Mouse (Mus musculus): ENCODE results near the gene Cfap69. TPM values are rescaled to one million over a fixed set of nuclear protein-coding genes. Genes with fewer than 3 reads are reported as not detected.

The Cfap69 gene
- total RNA-seq (2021) = 10 to 100 TPM in 1 of 2 experiments, 1 to 10 TPM in 1; 7.5 to 10.9 TPM
- long read RNA-seq, experiment 1, full-length matches to known transcripts = 1 of 2 reads
- long read RNA-seq, experiment 1, partial matches to known transcripts = 0 of 2 reads
- long read RNA-seq, experiment 1, other reads (novel, unspliced or antisense) = 1 of 2 reads
- long read RNA-seq, experiment 2, partial matches to known transcripts = 0 of 1 reads
- long read RNA-seq, experiment 2, other reads (novel, unspliced or antisense) = 1 of 1 reads

DNA sequence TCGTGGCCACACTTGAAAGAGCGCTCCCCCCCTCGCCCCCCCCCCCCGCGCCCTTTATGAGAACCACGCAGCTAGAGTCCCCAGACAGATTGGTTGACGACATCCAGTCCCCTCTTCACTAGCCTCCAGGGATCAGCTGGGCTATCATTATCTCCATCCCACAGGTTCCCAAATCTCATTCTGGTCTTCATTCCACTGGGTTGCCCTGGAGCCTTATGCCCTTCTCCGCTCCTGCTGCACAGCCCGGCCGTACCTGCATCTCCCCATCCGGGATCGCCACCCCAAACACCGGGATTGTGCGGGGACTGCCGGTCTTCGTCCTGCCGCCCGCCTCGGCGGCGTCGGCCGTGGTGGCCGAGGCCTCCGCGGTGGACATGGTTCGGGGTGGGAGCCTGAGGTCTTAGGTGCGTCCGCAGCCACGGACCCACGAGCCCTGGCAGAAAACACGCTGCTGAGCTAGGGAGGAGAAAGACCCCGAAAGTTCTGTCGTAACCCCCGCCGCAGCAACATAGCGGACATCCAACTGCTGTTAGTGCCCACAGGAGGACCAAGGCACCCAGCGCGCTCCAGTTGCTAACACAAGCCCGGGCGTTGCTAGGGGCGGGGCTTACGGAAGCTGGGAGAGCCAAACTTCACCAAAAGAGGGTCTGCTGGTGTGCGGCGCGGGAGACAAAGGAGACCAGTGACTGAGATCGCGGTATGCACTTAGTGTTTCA is at the start of gene Cfap69:
Gene Cfap69, minus strand, starts transcription at position 585 of the 716 bp plus-strand sequence.
- DNase-seq = peak; percentile 86 to 89

DNA sequence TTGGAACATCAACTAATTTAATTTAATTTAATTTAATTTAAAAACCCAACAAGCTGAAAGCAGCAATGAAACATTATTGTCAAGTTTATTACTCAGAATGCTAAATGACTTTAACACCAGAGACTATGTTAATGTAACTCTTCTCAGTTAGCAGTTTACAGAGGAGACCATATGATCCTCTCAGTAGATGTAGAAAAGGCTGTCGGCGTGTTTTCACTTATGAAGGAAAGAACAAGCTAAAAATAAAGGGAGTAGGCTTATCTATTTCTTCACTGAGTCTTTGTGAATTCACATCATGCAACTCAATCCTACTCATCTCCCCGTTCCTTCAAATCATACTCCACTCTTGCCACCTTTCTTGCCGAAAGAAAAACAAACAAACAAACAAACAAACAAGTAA is 47.0 kb upstream of the Cfap69 start:
- DNase-seq = no peak

DNA sequence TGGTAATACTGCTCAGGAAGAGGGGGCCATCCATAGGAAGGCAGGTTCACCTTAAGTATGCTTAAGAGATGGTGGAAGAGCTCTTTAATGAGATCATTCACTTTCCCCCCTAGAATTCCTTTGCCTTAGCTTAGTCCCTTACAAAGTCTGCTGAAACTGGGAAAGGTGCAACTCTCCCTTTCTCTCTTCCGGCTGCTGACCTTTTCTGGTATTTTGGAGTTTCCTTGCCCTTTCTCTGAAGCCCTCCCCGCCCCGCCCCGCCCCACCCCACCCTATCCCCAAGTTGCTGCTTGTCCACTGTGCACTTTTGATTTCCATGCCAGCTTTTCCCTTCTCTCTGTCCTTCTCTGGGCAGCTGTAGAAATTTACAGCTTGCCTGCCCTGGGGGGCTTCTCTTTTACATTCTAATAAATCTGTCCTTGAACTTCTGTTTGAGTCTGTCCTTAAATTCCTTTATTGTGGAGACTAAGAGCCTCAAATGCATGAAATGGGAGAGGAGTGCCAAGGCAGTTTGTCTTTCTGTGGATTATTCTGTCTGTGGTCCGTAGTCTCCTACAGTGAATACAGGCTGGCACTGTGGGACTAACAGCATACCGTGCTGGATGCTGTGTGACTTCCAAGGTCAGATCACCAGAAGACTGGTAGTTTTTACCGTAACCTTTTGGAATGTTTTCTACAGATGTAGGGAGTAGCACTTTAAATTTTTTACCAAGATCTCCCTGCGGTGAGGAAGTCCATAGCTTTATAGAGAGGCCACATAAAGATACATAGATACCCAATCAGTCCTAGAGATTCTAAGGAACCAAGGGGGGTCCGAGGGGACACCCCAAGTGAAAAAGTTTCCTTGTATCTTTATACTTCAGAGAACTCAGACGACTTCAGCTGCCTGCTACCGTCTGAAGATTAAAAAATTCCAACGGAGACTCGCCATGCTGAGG is 43.6 kb upstream of the Cfap69 start:
- DNase-seq = peak in 1 of 2 experiments; percentile 20

DNA sequence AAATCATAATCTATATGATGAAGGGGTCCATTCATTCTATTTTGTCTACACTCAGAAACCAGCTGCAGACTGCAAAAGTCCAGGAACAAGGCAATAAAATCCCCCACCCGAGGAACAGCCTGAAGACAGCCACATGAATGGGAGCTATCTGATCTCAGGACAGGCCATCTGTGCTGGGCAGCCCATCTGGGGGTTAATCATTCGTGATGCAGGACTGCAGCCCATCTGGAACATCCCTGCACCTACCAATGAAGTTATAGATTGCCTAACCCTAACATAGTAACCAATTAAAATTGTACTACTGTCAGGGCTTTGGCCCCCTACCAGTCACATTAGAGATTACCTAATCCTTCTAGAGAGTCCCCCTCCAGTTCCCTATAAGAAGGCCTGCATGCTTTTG is 41.0 kb upstream of the Cfap69 start:
- DNase-seq = no peak

DNA sequence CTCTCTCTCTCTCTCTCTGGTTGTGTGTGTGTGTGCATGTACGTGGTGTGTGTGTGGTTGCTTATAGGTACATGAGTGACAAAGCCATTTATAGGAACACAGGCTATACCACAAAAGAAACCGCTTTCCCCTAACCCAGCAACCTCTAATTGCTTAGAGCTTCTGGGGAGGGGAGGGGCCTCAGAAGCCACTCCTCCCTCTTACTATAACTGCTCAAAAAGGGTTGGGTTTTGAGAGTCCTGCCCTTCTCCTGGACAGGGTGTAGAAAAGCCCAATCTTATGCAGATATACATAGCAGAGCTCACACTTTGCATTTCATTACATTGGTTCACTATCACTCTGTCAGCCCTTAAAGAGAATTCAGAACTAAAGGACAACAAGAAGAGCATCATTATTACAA is 36.3 kb upstream of the Cfap69 start:
- no peak for DNase-seq

DNA sequence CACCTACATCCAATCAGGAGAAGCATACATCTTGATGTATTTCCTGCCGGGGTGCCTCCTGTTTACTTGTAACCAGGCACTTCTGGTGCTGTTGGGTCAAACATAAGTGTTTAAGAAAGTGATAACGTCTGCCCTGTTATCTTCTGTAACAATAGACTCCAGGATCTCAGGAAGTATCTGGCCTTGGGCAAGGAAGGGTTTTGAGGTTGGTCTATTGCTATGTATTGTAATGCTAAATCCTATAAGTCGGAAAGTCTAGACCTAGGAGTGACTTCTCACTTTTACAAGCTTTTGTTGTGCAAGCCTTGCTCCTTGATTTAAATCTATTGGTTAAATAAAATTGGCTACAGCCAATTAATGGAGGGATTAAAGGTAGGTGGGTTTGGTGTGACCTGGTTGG is 34.8 kb upstream of the Cfap69 start:
- DNase-seq = no peak

DNA sequence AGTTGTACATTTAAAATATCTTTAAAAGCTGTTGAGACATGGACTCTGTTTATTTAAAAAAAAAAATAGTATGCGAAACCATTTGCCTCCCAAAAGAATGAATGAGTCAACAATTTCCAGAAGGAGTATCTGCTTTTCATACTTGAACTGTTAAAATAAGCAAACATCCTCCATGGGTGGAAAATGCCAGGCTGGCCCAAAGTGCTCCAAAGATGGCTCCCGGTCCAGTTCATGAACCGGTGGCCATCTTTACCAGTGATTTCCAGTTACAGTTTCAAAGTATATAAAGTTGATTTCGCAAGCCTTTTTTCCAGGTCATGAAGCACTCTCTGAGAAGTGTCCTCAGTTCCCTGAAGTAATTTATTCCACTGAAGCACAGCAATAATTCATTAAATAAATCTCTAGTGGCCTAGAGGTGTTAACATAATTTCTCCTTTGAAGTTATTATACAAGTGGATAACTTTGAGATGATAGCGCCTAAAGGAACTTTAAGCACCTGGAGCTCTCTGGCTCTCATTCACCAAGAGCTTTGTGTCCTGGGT is 31.4 kb upstream of the Cfap69 start:
- no peak for DNase-seq

DNA sequence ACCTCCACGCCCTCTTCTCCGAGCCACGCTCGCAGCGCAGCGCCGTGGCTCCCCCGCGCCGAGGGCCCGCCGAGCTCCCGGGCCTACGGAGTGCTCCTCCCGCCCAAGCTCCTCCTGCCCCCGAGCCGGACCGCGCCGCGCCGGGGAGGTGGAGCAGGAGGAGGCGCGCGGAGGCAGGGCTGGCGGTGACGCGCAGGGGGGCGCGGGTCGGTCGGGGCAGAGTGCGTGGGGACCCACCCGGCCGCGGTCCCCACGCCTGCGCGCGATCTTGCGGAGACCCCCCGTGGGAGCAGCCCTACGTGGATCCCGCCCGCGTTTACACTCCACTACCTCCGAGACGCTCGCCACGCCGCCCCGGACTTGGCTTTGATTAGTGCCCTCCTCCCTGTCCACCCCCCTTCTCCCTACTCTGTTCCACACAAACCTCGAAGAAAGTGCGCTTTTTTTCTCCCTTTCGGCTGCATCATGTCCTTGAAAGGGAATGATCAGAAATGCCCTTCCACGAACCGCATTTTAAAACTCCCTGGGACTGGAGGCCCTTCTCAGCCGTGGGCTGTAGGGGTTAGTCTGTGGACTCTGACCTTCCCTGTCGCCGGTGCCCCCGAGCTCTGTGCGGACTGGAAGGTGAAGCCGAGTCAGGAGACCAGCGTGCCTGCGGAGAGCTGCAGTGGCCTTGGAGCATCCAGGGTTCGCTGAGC is 30.1 kb upstream of the Cfap69 start, which contains the start of gene Steap2:
Gene Steap2, minus strand, starts transcription at position 623 of the 698 bp plus-strand sequence.
- peak; percentile 76 to 85 for DNase-seq

DNA sequence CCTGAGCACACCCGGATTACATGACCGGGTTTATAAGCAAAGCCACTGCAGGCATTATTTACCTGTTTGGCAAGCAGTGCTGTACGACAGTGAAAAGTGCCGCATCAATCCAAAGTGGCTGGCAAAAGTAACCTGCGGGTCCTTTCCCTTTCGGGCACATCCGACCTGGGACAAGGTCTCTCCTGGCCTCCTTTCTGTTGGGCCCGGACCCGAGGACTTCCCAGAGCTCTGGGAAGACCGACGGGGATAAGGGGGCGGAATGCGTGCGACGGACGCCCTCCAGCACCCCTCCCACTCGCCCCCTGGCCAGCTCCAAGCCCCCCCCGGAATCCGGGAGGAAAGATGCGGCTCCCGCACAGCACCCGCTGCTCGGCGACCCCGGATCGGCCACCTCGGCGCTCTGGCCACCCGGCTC is 29.5 kb upstream of the Cfap69 start:
- DNase-seq = peak in 1 of 2 experiments; percentile 6

DNA sequence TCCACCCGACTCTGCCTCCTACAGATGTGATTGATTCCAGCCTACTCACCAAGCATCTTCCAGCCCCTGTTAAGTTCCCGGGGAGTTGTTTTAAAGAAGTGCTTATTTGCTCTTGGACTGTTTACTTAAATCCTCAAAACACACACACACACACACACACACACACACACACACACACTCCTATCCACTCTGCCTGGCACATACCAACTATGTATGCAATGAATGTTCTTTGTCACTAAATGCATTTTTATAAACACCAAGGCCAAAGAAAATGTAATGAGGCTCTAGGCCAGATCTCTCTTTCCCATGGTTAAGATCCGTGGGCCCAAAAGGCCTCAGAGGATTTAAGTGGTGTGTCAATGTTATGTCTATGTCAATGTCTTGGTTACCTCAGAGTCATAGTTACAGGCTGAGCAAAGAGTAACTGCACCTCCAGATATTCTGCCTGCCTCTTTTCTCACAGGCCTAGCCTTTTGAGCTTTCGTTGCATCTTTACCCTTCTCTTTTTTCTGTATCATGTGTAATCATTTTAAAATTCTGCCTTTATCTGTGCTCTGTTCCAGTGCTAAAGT is 28.2 kb upstream of the Cfap69 start:
- no peak for DNase-seq

DNA sequence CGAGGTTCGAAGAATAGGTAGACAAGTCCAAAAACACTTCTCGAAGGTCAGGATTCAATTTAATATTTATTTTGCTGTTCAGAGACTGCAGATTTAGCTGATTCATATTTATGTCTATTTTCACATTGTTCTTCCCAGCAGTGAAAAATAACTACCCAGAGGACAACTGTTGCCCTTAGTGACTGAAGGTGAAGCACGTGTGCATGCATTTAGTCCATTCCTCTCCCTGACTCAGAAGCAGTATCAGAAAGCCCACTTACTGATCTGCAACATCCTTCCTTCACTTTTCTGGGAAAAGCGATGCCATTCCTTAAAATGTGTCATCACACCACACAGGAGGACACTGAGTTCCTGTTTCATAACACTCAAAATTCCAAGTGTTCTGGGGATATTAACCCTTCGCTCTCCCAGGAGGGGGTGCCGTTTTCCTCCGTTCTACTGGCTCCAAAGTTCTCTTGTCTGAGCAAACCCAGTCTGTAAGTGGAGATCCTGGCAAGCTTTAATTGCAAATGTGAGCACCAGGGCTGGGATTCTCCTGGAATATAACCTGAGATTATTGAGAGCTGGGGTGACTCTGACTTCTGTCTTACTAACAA is 25.0 kb upstream of the Cfap69 start:
- no peak for DNase-seq

DNA sequence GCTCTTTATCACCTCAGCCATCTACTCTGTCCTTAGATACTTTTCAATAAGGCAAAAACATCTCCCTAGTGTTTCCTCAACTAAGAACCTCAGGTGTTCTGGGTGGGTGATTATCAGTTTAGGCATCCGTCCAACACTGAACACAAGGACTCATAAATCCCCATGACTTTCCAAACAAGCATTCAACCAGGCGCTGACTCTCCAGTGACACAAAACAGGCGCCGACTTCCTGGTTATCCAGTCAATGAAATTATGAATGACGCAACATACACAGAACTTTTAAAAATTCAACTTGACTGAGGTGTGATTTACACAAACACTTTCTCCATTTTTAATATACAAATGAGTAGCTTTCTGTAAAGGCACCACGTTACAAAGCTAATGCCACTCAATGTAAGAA is 24.2 kb upstream of the Cfap69 start:
- no peak for DNase-seq

DNA sequence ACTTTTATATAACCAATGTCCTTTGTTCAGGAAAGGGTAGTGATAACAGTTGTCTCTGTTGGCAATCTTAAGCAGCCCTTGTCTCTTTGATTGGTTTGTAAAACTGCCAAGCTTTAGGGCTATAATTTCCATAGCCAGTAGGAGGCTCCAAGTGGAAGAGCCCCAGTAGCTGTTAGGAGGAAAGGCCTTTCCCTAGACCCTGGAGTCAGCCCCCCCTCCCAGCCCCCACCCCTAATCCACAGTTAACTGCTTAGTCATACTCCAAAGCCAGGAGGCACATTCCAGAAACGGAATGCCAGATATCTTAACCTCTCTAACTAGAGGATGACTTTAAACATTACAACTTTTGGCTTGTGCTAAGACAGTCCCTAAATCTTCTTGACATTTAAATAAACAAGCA is 22.9 kb upstream of the Cfap69 start:
- DNase-seq = no peak

DNA sequence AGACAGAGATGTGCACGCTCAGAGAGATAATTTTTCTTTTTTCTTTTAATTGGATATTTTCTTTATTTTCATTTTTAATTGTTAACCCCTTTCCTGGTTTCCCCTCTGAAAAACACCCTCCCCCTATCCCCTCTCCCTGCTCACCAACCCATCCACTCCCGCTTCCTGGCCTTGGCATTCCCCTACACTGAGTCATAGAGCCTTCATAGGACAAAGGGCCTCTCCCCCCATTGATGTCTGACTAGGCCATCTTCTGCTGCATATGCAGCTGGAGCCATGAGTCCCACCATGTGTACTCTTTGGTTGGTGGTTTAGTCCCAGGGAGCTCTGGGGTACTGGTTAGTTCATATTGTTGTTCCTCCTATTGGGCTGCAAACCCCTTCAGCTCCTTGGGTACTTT is 20.9 kb upstream of the Cfap69 start:
- DNase-seq = peak; percentile 34 to 61

DNA sequence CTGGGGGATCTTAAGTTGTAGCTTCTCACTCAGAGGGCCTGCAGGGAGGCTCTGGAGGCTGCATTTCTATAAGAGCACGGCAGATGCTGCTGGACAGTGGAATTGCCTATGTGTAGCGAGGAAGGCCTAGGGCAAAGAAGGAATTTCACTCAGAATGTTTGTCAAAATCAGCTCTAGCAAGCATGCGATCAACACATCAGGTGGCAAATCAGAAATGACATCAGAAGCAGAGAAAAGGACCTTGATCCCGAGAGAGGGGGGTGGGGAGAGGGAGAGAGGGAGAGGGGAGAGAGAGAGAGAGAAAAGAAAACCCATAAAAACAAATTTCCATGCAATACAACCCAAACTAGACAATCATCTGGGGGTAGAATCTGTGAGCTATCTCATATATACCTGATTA is 19.3 kb upstream of the Cfap69 start:
- DNase-seq = no peak

DNA sequence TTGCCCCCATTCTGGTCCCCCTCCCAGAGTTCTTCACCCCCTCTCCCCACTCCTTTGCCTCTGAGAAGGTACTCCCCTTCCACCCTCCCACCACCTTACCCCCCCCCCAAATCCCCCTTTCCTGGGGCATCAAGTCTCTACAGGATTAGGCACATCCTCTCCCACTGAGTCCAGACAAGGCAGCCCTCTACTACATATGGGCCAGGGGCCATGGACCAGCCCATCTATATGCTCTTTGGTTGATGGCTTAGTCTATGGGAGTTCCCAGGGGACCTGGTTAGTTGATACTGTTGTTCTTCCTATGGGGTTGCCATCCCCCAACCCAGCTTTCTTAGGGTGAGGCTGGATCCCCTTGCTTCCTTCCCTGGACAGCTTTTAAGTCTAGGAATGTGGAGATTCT is 15.4 kb upstream of the Cfap69 start:
- DNase-seq = no peak

DNA sequence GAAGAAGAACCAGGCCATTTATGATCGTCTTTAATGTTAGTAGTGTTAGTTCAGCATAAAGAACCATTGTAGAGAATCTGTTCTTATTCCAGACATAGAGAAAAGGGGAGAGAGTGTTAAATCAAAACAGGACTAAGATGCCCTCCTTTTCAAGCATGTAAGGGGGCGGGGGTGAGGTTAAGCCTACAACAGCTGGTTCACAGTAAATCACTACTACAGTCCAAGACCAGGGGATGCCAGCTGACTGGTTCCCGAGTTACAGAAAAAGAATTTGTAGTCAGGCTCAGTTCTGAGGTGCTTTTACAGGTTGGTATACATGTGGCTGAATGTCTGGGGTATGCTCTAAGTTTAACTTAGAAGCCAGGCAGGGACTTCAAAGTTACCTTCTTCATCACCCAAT is 12.0 kb upstream of the Cfap69 start:
- DNase-seq = no peak

DNA sequence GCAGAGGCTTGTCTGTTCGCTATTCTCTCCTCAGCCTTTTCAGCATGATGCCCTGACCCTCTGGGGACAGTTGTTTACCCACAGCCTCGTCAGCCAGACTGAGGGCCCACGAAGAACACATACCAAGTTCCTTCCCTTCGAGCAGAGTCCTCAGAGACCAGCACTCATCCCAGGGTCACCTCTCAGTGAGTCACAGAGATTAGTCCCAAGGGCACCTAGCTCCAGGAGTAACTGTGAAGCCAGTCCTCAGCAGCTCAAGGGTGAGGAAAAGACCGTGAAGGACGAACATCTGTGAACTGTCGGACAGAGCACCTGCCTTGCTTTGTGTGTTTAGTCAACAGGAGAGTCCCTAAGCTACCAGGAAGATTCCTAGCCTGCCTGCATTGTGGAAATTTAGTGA is 4.9 kb upstream of the Cfap69 start:
- peak; percentile 35 to 40 for DNase-seq

DNA sequence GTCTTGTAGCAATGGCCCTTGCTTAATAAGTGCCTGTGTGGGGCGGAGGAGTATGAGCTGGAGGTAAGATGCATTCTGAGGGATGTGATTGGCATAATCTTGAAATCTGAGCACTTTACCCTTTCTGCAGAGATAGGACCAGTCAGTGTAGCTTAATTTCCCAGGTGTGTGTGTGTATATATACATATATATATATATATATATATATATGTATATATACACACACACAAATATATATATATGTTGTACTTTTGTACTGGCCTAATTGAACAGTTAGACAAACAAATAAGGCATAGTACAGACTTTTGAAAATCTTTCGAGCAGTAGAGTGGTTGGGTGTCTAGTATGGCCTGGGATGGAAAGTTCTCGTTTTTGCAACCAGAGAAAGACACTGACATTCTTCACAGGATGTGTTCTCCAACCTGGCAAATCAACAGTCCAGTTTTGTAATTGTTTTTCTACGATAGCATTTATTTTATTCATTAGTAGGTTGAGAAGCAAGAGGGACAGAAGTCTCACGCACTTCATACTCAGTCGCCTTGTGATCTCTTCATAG is 410 bp upstream of the Cfap69 start:
- DNase-seq = no peak

DNA sequence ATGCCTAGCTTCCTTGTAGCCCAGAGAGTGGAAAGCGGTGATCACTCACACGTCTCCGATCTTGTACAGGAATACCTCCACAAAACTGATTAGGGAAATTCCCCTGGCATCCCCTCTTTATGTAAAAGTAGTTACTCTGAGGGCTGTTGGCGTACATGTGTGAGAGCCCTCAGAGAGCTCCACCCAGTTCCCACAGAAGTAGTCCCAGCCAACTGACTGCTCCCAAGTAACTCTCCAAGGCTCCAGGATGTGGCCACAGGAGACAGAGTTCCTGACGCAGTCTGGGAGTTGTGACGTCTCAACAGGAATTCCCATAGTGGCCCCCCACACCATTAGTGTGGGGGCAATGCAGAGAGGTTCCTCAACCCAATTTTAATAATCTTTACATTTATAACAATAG is 982 bp downstream of the Cfap69 start:
- no peak for DNase-seq

DNA sequence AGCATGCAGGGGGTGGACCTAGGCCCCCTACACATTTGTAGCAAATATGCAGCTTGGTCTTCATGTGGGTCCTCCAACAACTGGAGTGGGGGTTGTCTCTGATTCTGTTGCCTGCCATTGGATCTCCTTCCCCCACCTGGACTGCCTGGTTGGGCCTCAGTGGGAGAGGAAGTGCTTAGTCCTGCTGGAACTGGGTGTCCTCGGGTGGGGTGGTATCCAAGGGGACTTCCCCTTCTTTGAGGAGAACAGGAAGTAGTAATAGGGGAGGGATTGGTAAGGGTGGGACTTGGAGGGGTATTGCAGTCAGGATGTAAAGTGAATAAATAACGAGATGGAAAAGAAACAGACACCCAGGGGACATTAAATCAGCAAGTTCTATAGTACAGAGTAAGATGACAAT is 5.4 kb downstream of the Cfap69 start:
- DNase-seq = no peak

Data from adrenal gland, postnatal 36 days (tissue).